Mouse (Mus musculus) liver, embryonic 14.5 days (tissue): Measurements from ENCODE around the gene Rxfp1.

Experiments
- CTCF ChIP-seq: IDR thresholded peaks from 2 replicates; pipeline ENCODE4 v1.5.1; 2016; ENCODE audit warnings: antibody characterized with exemption, low read depth, control low read depth
- EP300 ChIP-seq: IDR thresholded peaks from 2 replicates; pipeline ENCODE4 v1.6.1; 2016; ENCODE audit warnings: antibody characterized with exemption, low read depth

DNA sequence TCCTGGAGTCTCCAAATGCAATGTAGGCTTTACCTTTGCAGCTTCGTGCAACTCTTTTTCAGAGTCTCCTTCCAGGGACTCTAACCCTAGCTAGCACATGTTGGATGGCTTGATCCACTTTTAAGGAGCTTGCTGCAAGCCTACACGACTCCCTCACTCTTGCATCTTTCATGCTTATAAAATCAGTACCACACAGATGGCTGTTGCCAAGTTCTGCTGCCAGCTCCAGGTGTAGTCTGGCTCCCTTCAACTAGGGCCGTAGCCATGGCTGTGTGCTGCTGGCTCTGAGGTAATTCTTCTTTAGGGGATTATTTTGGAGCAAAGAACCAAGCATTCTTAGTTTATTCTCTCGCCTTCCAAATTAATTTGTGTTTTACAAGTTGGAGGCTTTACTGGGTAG is 34.5 kb downstream of the Rxfp1 start:
- TF ChIP-seq CTCF = no peak
- TF ChIP-seq EP300 = no peak
